Mouse (Mus musculus) spleen, adult 2 months (tissue): ENCODE results near the gene Gdf11. TPM values are rescaled to one million over a fixed set of nuclear protein-coding genes. Genes with fewer than 3 reads are reported as not detected.
A peak's percentile ranks its signal among the peaks of the same experiment; 100 is the strongest.

Experiments used
- DNase-seq, 2 experiments: peaks; one replicate each; pipeline versions ENCODE4 v3.0.0 to v3.0.0-alpha.2; 2012 to 2021; ENCODE audit warnings: low spot score in 2 of 2, low read depth in 1 of 2
- H3K27ac ChIP-seq: fragments of 200-500 bp; 2 replicates; pipeline ENCODE4 v1.5.1; 2012; ENCODE audit warnings: low read length, inconsistent platforms; ENCODE audit not compliant: insufficient read depth
- H3K27me3 ChIP-seq: fragments of 200-500 bp; 2 replicates; pipeline ENCODE4 v1.6.1; 2012; ENCODE audit warnings: mild to moderate bottlenecking, moderate library complexity, low read length, inconsistent platforms; ENCODE audit not compliant: control insufficient read depth, insufficient read depth
- H3K36me3 ChIP-seq: fragments of 200-500 bp; 2 replicates; pipeline ENCODE4 v1.6.1; 2012; ENCODE audit warnings: mild to moderate bottlenecking, low read length, inconsistent platforms; ENCODE audit not compliant: control insufficient read depth, insufficient read depth
- H3K4me1 ChIP-seq: fragments of 200-500 bp; 2 replicates; pipeline ENCODE4 v1.6.1; 2011; ENCODE audit warnings: inconsistent platforms; ENCODE audit not compliant: control insufficient read depth, insufficient read depth, insufficient read length
- H3K4me3 ChIP-seq: fragments of 200-500 bp; 2 replicates; pipeline ENCODE4 v1.5.1; 2011; ENCODE audit warnings: mild to moderate bottlenecking, inconsistent platforms; ENCODE audit not compliant: insufficient read depth, insufficient read length; ENCODE audit errors: extremely low read depth
- CTCF ChIP-seq: fragments of 200-500 bp; IDR thresholded peaks from 2 replicates; pipeline ENCODE4 v1.5.1; 2011; ENCODE audit warnings: mild to moderate bottlenecking, inconsistent platforms; ENCODE audit not compliant: insufficient read depth, insufficient read length, insufficient replicate concordance; ENCODE audit errors: extremely low read depth
- POLR2A ChIP-seq: fragments of 200-500 bp; IDR thresholded peaks from 2 replicates; pipeline ENCODE4 v1.6.1; 2011; ENCODE audit warnings: low read depth, low read length, inconsistent platforms
- WGBS: fragments of 180-500 bp; shearing (Covaris S2); methylation state at CpG from one replicate; pipeline ENCODE4 v1.1.7; 2018; 5-methylcytosine and 5-hydroxymethylcytosine counted together
- polyA plus RNA-seq: library from polyadenylated mRNA; depleted of rRNA; stranded (reverse); fragments of >200 nt; gene quantifications from 2 replicates; pipeline ENCODE4 v1.2.3, GENCODE M21; 2012

Gene Gdf11
- polyA plus RNA-seq, 1 experiment: 6.0 TPM

- no peak for TF ChIP-seq CTCF
- TF ChIP-seq POLR2A: no peak
- Histone ChIP-seq H3K4me3 (no peak overlapping the region), H3K4me1 (0 out of 2 replicates have a peak, but pooled peaks cover 3% of the 10 kb centered on the region), H3K27ac (no peak overlapping the region), H3K36me3 (no peaks in the 10 kb centered on the region), H3K27me3 (peaks cover 8% of the 10 kb centered on the region; the same call in 1 of the 2 replicates)
- WGBS: 82% methylated on average over 7 of the region's 7 CpGs
- no peak for DNase-seq
Observed at GRCm38 (mm10) chr10:128934997-128935787, 43.7 kb upstream of the Gdf11 start.

DNA sequence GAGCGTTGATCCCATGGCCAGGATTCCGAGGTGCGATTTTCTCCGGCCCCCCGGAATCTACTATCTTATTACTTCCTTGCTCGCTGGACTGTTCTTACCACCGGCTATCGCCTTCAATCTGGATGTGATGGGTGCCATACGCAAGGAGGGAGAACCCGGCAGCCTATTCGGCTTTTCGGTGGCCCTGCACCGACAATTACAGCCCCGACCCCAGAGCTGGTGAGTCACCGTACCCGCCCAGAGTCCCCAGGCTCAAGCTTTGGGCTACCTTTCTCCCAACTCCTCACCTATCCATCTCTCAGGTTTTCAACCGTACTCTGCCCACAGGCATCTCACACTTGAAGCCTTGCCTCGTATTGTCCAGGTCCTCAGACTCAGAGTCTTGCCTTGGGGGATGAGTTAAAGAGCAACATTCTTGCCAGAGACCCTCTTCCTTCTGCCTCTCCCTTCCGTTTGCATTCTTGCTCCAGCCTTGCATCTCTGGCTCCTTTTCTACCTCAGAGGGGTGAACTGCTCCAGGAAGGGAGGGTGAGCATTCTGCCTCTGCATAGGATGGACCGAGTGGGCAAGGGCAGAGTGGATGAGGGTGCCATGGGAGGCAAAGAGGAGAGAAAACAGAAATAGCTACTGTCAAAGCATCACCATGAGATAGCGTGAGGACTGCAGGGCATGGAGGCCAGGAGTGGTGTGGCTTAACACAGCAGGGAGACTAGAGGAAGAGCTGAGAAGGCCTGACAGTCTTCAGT is 42.6 kb upstream of the Gdf11 start:
- H3K27me3 ChIP-seq: peaks cover 8% of the 10 kb centered on the region; the same call in 1 of the 2 replicates
- WGBS: 8% methylated on average over 21 of the region's 21 CpGs
- H3K4me3 ChIP-seq: peak overlapping the region; percentile 28; the same call in 1 of the 2 replicates
- 0 out of 2 replicates have a peak, but pooled peaks cover 3% of the 10 kb centered on the region for H3K4me1 ChIP-seq
- no peak overlapping the region for H3K27ac ChIP-seq
- TF ChIP-seq POLR2A: no peak
- TF ChIP-seq CTCF: no peak
- no peaks in the 10 kb centered on the region for H3K36me3 ChIP-seq
- no peak for DNase-seq

DNA sequence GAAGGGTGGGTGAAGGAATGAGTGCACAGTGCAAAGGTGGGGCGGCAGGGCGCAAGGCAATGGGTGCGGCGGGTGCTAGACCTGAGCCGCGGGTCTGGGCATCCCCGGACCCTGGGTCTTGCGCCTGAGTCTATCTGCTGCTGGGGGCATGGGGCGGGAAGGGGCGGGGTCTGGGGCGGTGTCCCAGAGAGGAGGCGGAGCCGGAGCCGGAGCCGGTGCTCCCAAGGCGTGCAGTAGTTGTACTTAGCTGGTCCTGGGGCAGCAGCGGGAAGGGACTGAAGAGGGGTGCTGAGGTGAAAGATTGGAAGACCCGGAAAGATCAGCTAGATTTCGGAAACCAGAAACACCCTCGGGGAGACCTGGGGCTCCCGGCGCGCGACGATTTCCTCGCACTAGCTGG is 42.1 kb upstream of the Gdf11 start, which contains the start of gene Itga7:
TSS of gene Itga7 (plus strand) at position 245 of the 400 bp plus-strand sequence.
- WGBS: 2% methylated on average over 26 of the region's 26 CpGs
- DNase-seq: no peak

GRCm38 (mm10) chr10:128931441-128931840 is 39.9 kb upstream of the Gdf11 start:
- no peak for TF ChIP-seq CTCF
- DNase-seq: no peak
- peaks cover 8% of the 10 kb centered on the region; the same call in 1 of the 2 replicates for H3K27me3 ChIP-seq
- 0 out of 2 replicates have a peak, but pooled peaks cover 3% of the 10 kb centered on the region for H3K4me1 ChIP-seq
- no peak overlapping the region for H3K27ac ChIP-seq
- 51% methylated on average over 2 of the region's 2 CpGs for WGBS
- H3K4me3 ChIP-seq: no peak overlapping the region
- no peaks in the 10 kb centered on the region for H3K36me3 ChIP-seq

More for the DNA sequence above, 42.1 kb upstream of the Gdf11 start, which contains the start of gene Itga7:
- peaks cover 8% of the 10 kb centered on the region; the same call in 1 of the 2 replicates for H3K27me3 ChIP-seq
- peak within 1 kb of the TSS; percentile 28; the same call in 1 of the 2 replicates for H3K4me3 ChIP-seq
- no peak within 1 kb of the TSS for H3K27ac ChIP-seq
- TF ChIP-seq CTCF (no peak), POLR2A (no peak)
- H3K36me3 ChIP-seq: no peaks in the 10 kb centered on the region
- H3K4me1 ChIP-seq: 0 out of 2 replicates have a peak, but pooled peaks cover 3% of the 10 kb centered on the region

- 82% methylated on average over 7 of the region's 7 CpGs for WGBS
- DNase-seq: no peak
Observed at GRCm38 (mm10) chr10:128929638-128930378, 38.3 kb upstream of the Gdf11 start.

GRCm38 (mm10) chr10:128928356-128928755 is 36.8 kb upstream of the Gdf11 start:
- Histone ChIP-seq H3K36me3 (no peaks in the 10 kb centered on the region), H3K4me3 (no peak overlapping the region), H3K4me1 (peaks cover 2% of the 10 kb centered on the region; the same call in 1 of the 2 replicates), H3K27me3 (no peaks in the 10 kb centered on the region; the same call in 1 of the 2 replicates), H3K27ac (no peak overlapping the region)
- no peak for DNase-seq
- TF ChIP-seq POLR2A (no peak), CTCF (no peak)
- WGBS: 61% methylated on average over 4 of the region's 4 CpGs

More at GRCm38 (mm10) chr10:128929638-128930378, 38.3 kb upstream of the Gdf11 start:
- no peak overlapping the region for H3K27ac ChIP-seq
- TF ChIP-seq CTCF (no peak), POLR2A (no peak)
- no peak overlapping the region for H3K4me3 ChIP-seq
- H3K27me3 ChIP-seq: peaks cover 5% of the 10 kb centered on the region; the same call in 1 of the 2 replicates
- no peaks in the 10 kb centered on the region for H3K36me3 ChIP-seq
- 0 out of 2 replicates have a peak, but pooled peaks cover 3% of the 10 kb centered on the region for H3K4me1 ChIP-seq
